11 mouse cellular contexts compared by ENCODE assay signal in the genomic region with DNA sequence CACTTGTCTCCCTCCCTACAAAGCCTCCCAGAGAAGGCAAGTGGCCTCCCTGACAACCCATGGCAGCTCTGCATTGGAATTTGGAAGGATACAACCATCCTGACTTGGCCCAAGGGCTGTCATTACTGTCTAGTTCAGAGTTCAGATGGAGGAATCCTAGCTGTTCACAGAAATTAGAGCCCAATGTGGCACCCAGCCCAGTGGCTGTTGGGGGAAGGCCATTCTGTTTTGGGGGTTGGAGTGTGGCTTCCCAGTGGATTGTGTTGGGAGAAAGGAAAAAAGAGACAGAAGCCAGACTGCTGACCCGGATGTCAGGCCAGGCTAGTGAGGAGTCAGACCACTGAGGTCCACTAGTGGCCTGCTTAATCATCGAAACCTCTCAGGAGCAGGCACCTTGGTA. TPM values are rescaled to one million over a fixed set of nuclear protein-coding genes. Genes with fewer than 3 reads are reported as not detected.
A peak's percentile ranks its signal among the peaks of the same experiment; 100 is the strongest.
DNase-seq lines count a peak whose midpoint lies in the region; ATAC-seq and TF ChIP-seq lines count a peak whose summit lies in the region.
"Had no signal": no experiment of that assay in that cellular context is flagged by ENCODE, and none has a peak within 500 bp of the region (broad histone marks: within the 10 kb centered on the region; RNA-seq: fewer than 3 reads in every experiment).

No protein-coding gene starts in this region.

- no peak overlapping the region for H3K4me2 ChIP-seq in lung, embryonic 16.5 days (ENCODE audit: low read depth, low read length)

- peak overlapping the region; percentile 37; the same call in 1 of the 2 replicates for H3K27ac ChIP-seq in embryonic fibroblast, embryonic 13.5 days (ENCODE audit: insufficient read depth, low read length)
- H3K27ac ChIP-seq in lung, embryonic 16.5 days (ENCODE audit: low read length) = peak overlapping the region; percentile 85
- no peak overlapping the region for H3K27ac ChIP-seq in thymus, adult 2 months (ENCODE audit: control insufficient read depth, insufficient read depth, low read length)
- H3K27ac ChIP-seq: macrophage had no signal

- H3K27me3 ChIP-seq in lung, embryonic 16.5 days (ENCODE audit: control insufficient read depth, insufficient read depth, low read depth, low read length) = no peaks in the 10 kb centered on the region
- H3K27me3 ChIP-seq in thymus, adult 2 months (ENCODE audit: control insufficient read depth, insufficient read depth, low read length) = no peaks in the 10 kb centered on the region

- TF ChIP-seq CTCF in embryonic fibroblast, embryonic 13.5 days (IDR thresholded peaks at IDR 0.05; ENCODE audit: borderline replicate concordance, insufficient read depth, low read length) = no peak
- no peak for TF ChIP-seq CTCF in thymus, adult 2 months (IDR thresholded peaks at IDR 0.05; ENCODE audit: borderline replicate concordance, control insufficient read depth, extremely low read depth, insufficient read depth, low read length, poor library complexity)

- H3K4me3 ChIP-seq in embryonic fibroblast, embryonic 13.5 days (ENCODE audit: insufficient read depth, low read length) = no peak overlapping the region
- no peak overlapping the region for H3K4me3 ChIP-seq in lung, embryonic 16.5 days (ENCODE audit: low read length)
- no peak overlapping the region for H3K4me3 ChIP-seq in thymus, adult 2 months (ENCODE audit: control insufficient read depth, insufficient read depth, low read length)

- 0 out of 2 replicates have a peak, but pooled peaks cover 4% of the 10 kb centered on the region for H3K36me3 ChIP-seq in lung, embryonic 16.5 days (ENCODE audit: control insufficient read depth, insufficient read depth, low read length)
- H3K36me3 ChIP-seq in thymus, adult 2 months (ENCODE audit: control insufficient read depth, insufficient read depth, low read length) = no peaks in the 10 kb centered on the region

- no peaks in the 10 kb centered on the region for H3K4me1 ChIP-seq in embryonic fibroblast, embryonic 13.5 days (ENCODE audit: control insufficient read depth, insufficient read depth, low read length)
- H3K4me1 ChIP-seq in lung, embryonic 16.5 days (replicated peaks; ENCODE audit: control insufficient read depth, insufficient read depth, low read length) = peaks cover 48% of the 10 kb centered on the region
- H3K4me1 ChIP-seq in thymus, adult 2 months (replicated peaks; ENCODE audit: control insufficient read depth, insufficient read depth, low read length) = 0 out of 2 replicates have a peak, but pooled peaks cover 2% of the 10 kb centered on the region

- peak; percentile 58 for ATAC-seq in lung, embryonic 16.5 days (ENCODE audit: low read depth)

- no peak for TF ChIP-seq POLR2A in embryonic fibroblast, embryonic 13.5 days (IDR thresholded peaks at IDR 0.05; ENCODE audit: low read depth, low read length)
- TF ChIP-seq POLR2A in thymus, adult 2 months (IDR thresholded peaks at IDR 0.05; ENCODE audit: control insufficient read depth, extremely low read depth, insufficient read depth, low read length, poor library complexity) = no peak

- DNase-seq in gastrocnemius, postnatal 10 days = peak; percentile 70
- no peak for DNase-seq in gastrocnemius, adult 8-10 months (ENCODE audit: low spot score in 2 of 2)
- DNase-seq in kidney, adult 11 months = peak; percentile 49
- no peak for DNase-seq in thymus, adult 2 months
- DNase-seq in cerebellum, postnatal 10 days = no peak
- no peak for DNase-seq in cerebellum, adult 11-12 months
- DNase-seq: layer of hippocampus, postnatal 36 days; spleen, adult 18-20 months had no signal

- no peak overlapping the region for H3K9ac ChIP-seq in lung, embryonic 16.5 days (ENCODE audit: low read length)

- WGBS in lung, embryonic 16.5 days = 69% methylated on average over 2 of the region's 2 CpGs
- WGBS in thymus, adult 2 months = 90% methylated on average over 2 of the region's 2 CpGs

- no peaks in the 10 kb centered on the region for H3K9me3 ChIP-seq in lung, embryonic 16.5 days (ENCODE audit: control insufficient read depth, low read length)

RNA-seq across cellular contexts. Expression of a gene that starts 40.5 kb away (rescaled TPM):
- total RNA-seq in gastrocnemius, postnatal 10 days (2021) = 10 to 100 TPM; 13.2 to 21.0 TPM
- total RNA-seq in gastrocnemius, adult 8-10 months (2022) = 1 to 10 TPM; 2.2 to 5.6 (median 4.2) TPM
- polyA plus RNA-seq in embryonic fibroblast, embryonic 13.5 days (2011; ENCODE audit: insufficient read length, low read depth, missing spikeins) = 10.4 and 11.0 TPM in 2 replicates
- 16.4 and 16.7 TPM in 2 replicates for polyA plus RNA-seq in lung, embryonic 16.5 days (2015; fragmentation: Nextera tagmentation; extraction: Ambion mirVana)
- polyA plus RNA-seq in thymus, adult 2 months (2012; rRNA removed) = 25.4 and 33.8 TPM in 2 replicates

Comparison
In these comparisons a context has a peak if more than half of its experiments do, and no peak if none do; other contexts are left out.
1. DNase-seq: peak in gastrocnemius, postnatal 10 days (single experiment) and kidney, adult 11 months (single experiment); none in gastrocnemius, adult 8-10 months (0 of 2), thymus, adult 2 months (single experiment), cerebellum, postnatal 10 days (0 of 2) and cerebellum, adult 11-12 months (single experiment).